Mouse (Mus musculus) adrenal gland, postnatal 0 days (tissue): ENCODE results near the gene Gm11444. TPM values are rescaled to one million over a fixed set of nuclear protein-coding genes. Genes with fewer than 3 reads are reported as not detected.

Experiments
- polyA plus RNA-seq: library from polyadenylated mRNA; unstranded; fragments of >200 nt; fragmentation: Nextera tagmentation; extraction: Ambion mirVana; gene quantifications from 2 replicates; pipeline ENCODE4 v1.2.1, GENCODE M21; 2015

Gm11444 gene
- not detected in 2 replicates for polyA plus RNA-seq

DNA sequence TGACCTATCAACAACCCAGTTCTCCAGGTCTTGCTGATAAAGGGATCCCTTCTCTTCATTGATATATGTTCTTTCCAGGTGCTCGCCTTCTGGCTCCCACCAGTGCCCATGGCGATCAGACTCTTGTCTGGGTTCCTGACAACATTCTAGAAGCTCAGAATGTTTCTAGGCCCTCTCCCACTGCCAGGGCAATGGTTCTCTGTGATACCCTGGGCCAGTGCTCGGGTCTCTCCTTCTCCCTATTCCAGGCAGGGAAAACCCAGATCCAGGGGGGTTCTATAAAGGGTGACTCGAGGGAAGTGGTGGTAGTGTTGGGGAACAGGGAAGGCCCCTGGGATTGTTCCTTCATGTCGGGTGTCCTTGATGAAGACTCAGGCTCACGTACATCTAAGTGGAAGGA, at the start of gene Gm11444:
TSS of gene Gm11444 (minus strand) at position 101 of the 400 bp plus-strand sequence.

DNA sequence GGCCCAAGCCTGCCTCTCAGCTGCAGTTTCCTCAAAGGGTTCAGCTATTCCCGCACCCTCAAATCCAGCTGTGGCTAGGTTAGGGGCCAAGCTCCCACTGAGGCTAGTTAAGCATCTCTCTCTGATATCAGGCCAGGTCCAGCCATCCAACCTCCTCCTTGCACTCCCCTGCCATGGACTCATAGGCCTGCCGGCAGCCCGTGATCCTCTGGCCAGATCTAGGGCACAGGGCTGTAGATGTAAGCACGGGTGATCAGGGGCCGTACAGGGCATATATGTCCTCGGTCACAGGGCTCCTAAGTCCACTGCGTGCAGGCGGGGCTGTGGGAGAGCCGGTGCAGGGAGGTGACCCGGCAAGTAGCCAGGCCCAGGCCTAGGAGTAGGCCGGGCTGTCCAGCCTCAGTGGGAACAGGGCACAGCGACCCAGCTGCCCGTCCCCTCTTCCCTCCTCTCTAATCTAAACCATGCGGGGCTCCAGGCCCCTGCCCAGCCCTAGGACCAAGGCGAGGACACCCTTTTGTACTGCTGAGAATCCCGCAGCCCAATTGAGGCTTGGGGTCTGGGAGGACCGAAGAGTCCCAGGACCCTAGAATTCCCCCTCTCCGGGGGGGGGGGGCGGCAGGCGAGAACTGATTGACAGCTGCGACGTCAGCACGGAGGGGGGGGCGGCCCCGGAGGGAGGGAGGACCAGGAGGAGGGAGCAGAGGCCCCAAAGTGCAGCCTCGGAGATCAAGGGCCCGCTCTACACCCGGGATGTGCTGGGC, 35.7 kb upstream of the Gm11444 start, which contains the start of gene Tbx4:
TSS of gene Tbx4 (plus strand) at position 758 of the 764 bp plus-strand sequence.

DNA sequence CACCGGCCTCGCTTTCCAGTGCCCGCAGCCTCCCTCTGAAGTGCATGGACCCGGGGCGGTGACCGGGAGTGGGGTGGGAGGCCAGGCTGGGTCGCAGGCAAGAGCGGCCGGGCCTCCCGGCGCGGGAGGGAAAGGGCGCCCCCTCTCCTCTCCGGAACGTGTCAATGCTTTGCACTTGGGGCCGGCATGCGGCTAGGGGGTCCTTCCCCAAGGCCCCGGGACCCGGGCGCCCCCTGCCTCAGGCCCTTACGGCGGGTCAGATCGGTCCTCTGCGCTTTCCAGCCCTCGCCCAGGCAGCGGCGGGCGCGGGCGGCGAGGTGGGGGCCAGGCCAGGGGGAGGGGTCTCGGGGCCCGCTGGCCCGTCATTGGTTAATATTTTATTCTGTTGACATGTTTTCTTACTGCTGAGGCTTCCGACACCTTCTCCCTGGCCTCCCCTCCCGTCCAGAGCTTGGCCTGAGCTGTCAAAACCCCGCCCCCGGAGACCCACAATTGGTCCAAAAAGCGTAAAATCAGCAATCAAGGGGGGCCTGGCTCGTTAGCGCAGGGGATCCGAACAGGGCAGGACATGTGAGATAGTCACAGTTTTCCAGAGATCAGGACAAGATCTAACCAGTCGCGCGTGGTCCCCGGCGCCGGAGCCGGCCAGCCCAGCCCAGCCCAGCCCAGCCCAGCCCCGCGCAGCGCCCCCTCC, 17.8 kb downstream of the Gm11444 start, which contains the start of gene Tbx2:
TSS of gene Tbx2 (plus strand) at position 321 of the 694 bp plus-strand sequence.

Other genes starting within 250 kb of the Gm11444 start
- 12.0 and 13.4 TPM in 2 replicates for gene Tbx2, start 17.8 kb downstream of the Gm11444 start, polyA plus RNA-seq
- 0.03 and 0.08 TPM in 2 replicates for gene Tbx4, start 36.1 kb upstream of the Gm11444 start, polyA plus RNA-seq